Mouse (Mus musculus) cortical plate, adult 2 months (tissue): ENCODE results near the gene Mest. TPM values are rescaled to one million over a fixed set of nuclear protein-coding genes. Genes with fewer than 3 reads are reported as not detected.

Experiments used
- H3K27ac ChIP-seq: fragments of 200-500 bp; 2 replicates; pipeline ENCODE4 v1.5.1; 2012; ENCODE audit warnings: low read length, control low read depth, inconsistent platforms; ENCODE audit not compliant: insufficient read depth
- H3K4me1 ChIP-seq: fragments of 200-500 bp; 2 replicates; pipeline ENCODE4 v1.6.1; 2011; ENCODE audit warnings: low read length; ENCODE audit not compliant: control insufficient read depth, insufficient read depth
- H3K4me3 ChIP-seq: fragments of 200-500 bp; 2 replicates; pipeline ENCODE4 v1.5.1; 2011; ENCODE audit warnings: mild to moderate bottlenecking, low read length, control low read depth; ENCODE audit not compliant: insufficient read depth
- CTCF ChIP-seq: fragments of 200-500 bp; IDR thresholded peaks from 2 replicates; pipeline ENCODE4 v1.5.1; 2011; ENCODE audit warnings: mild to moderate bottlenecking, control low read depth, low read length; ENCODE audit not compliant: insufficient read depth; ENCODE audit errors: extremely low read depth
- POLR2A ChIP-seq: fragments of 200-500 bp; IDR thresholded peaks from 2 replicates; pipeline ENCODE4 v1.6.1; 2011; ENCODE audit warnings: mild to moderate bottlenecking, low read length, control low read depth; ENCODE audit not compliant: insufficient read depth; ENCODE audit errors: extremely low read depth
- polyA plus RNA-seq: library from polyadenylated mRNA; depleted of rRNA; stranded (reverse); fragments of >200 nt; gene quantifications from 2 replicates; pipeline ENCODE4 v1.2.3, GENCODE M21; 2012

Gene Mest
- polyA plus RNA-seq, 1 experiment = 47.8 TPM

- H3K27ac ChIP-seq = no peak overlapping the region
- H3K4me3 ChIP-seq = no peak overlapping the region
- no peaks in the 10 kb centered on the region for H3K4me1 ChIP-seq
- TF ChIP-seq CTCF = no peak
- no peak for TF ChIP-seq POLR2A
These were observed 20.5 kb upstream of the Mest start for GRCm38 (mm10) chr6:30702881-30703280.

- Histone ChIP-seq H3K4me3 (no peak overlapping the region), H3K4me1 (no peaks in the 10 kb centered on the region), H3K27ac (no peak overlapping the region)
- no peak for TF ChIP-seq POLR2A
- TF ChIP-seq CTCF = no peak
These were observed 19.9 kb upstream of the Mest start for GRCm38 (mm10) chr6:30703476-30703875.

GRCm38 (mm10) chr6:30703977-30704602, 19.3 kb upstream of the Mest start:
- Histone ChIP-seq H3K4me1 (no peaks in the 10 kb centered on the region), H3K27ac (no peak overlapping the region), H3K4me3 (no peak overlapping the region)
- TF ChIP-seq CTCF (no peak), POLR2A (no peak)

- Histone ChIP-seq H3K27ac (no peak overlapping the region), H3K4me1 (no peaks in the 10 kb centered on the region), H3K4me3 (no peak overlapping the region)
- TF ChIP-seq CTCF (no peak), POLR2A (no peak)
These were observed 14.2 kb upstream of the Mest start for GRCm38 (mm10) chr6:30709115-30709514.

GRCm38 (mm10) chr6:30710371-30711364, 12.7 kb upstream of the Mest start:
- H3K4me1 ChIP-seq = no peaks in the 10 kb centered on the region
- no peak overlapping the region for H3K27ac ChIP-seq
- TF ChIP-seq POLR2A = no peak
- TF ChIP-seq CTCF = no peak
- no peak overlapping the region for H3K4me3 ChIP-seq

GRCm38 (mm10) chr6:30711365-30711763, 12.0 kb upstream of the Mest start:
- Histone ChIP-seq H3K4me3 (no peak overlapping the region), H3K27ac (no peak overlapping the region), H3K4me1 (no peaks in the 10 kb centered on the region)
- no peak for TF ChIP-seq CTCF
- TF ChIP-seq POLR2A = no peak

GRCm38 (mm10) chr6:30712484-30712883, 10.9 kb upstream of the Mest start:
- Histone ChIP-seq H3K27ac (no peak overlapping the region), H3K4me1 (no peaks in the 10 kb centered on the region; the same call in 1 of the 2 replicates), H3K4me3 (no peak overlapping the region)
- TF ChIP-seq POLR2A = no peak
- no peak for TF ChIP-seq CTCF

GRCm38 (mm10) chr6:30713455-30713854, 9.9 kb upstream of the Mest start:
- Histone ChIP-seq H3K4me1 (no peaks in the 10 kb centered on the region; the same call in 1 of the 2 replicates), H3K4me3 (no peak overlapping the region), H3K27ac (no peak overlapping the region)
- TF ChIP-seq CTCF (no peak), POLR2A (no peak)

GRCm38 (mm10) chr6:30713896-30714295, 9.5 kb upstream of the Mest start:
- no peak overlapping the region for H3K4me3 ChIP-seq
- no peak overlapping the region for H3K27ac ChIP-seq
- H3K4me1 ChIP-seq = no peaks in the 10 kb centered on the region; the same call in 1 of the 2 replicates
- TF ChIP-seq POLR2A (no peak), CTCF (no peak)
